Mouse (Mus musculus) midbrain, embryonic 15.5 days (tissue): Measurements from ENCODE around the gene Piwil4. TPM values are rescaled to one million over a fixed set of nuclear protein-coding genes. Genes with fewer than 3 reads are reported as not detected.
"Not testable (repeated sequence)": the region's sequence is repeated elsewhere in the genome, so short reads cannot be mapped to it uniquely, and the experiment has no call there.

ENCODE experiments used
- ATAC-seq: fragments of 200-750 bp; cut with Nextera tagmentation; replicated peaks from 2 replicates; pipeline ENCODE4 v1.8.0; 2017; ENCODE audit warnings: moderate TSS enrichment
- H3K27ac ChIP-seq: fragments of 300-500 bp; sonication (generic); 2 replicates; pipeline ENCODE4 v1.5.1; 2015; ENCODE audit warnings: mild to moderate bottlenecking, inconsistent platforms
- H3K27me3 ChIP-seq: fragments of 300-500 bp; sonication (generic); replicated peaks from 2 replicates; pipeline ENCODE4 v1.6.1; 2015; ENCODE audit warnings: inconsistent platforms
- H3K36me3 ChIP-seq: fragments of 300-500 bp; sonication (generic); replicated peaks from 2 replicates; pipeline ENCODE4 v1.6.1; 2015; ENCODE audit warnings: inconsistent platforms
- H3K4me1 ChIP-seq: fragments of 300-500 bp; sonication (generic); 2 replicates; pipeline ENCODE4 v1.6.1; 2015; ENCODE audit warnings: inconsistent platforms
- H3K4me2 ChIP-seq: fragments of 300-500 bp; sonication (generic); 2 replicates; pipeline ENCODE4 v1.6.1; 2015; ENCODE audit warnings: inconsistent platforms, mild to moderate bottlenecking, moderate library complexity
- H3K4me3 ChIP-seq: fragments of 300-500 bp; sonication (generic); 2 replicates; pipeline ENCODE4 v1.5.1; 2015; ENCODE audit warnings: mild to moderate bottlenecking, inconsistent platforms
- H3K9ac ChIP-seq: fragments of 300-500 bp; sonication (generic); 2 replicates; pipeline ENCODE4 v1.6.1; 2015; ENCODE audit warnings: mild to moderate bottlenecking, inconsistent platforms
- H3K9me3 ChIP-seq: fragments of 300-500 bp; sonication (generic); 2 replicates; pipeline ENCODE4 v1.6.1; 2016; ENCODE audit warnings: inconsistent platforms
- WGBS: fragments of 180-500 bp; shearing (Covaris S2); methylation state at CpG from one replicate; pipeline ENCODE4 v1.1.7; 2015; ENCODE audit warnings: mixed read lengths; 5-methylcytosine and 5-hydroxymethylcytosine counted together
- polyA plus RNA-seq: library from polyadenylated mRNA; unstranded; fragments of >200 nt; fragmentation: Nextera tagmentation; extraction: Ambion mirVana; gene quantifications from 2 replicates; pipeline ENCODE4 v1.2.1, GENCODE M21; 2015

Piwil4 gene
- polyA plus RNA-seq, 1 experiment from 2014 or later: 0.66 TPM

GRCm38 (mm10) chr9:14682741-14683140 is 57.8 kb downstream of the Piwil4 start:
- Histone ChIP-seq H3K27me3 (no peaks in the 10 kb centered on the region), H3K36me3 (no peaks in the 10 kb centered on the region), H3K9me3 (no peaks in the 10 kb centered on the region), H3K4me2 (no peak overlapping the region), H3K9ac (no peak overlapping the region), H3K4me1 (no peaks in the 10 kb centered on the region), H3K27ac (no peak overlapping the region), H3K4me3 (no peak overlapping the region)
- ATAC-seq: peak; percentile 48; the same call in 1 of the 2 replicates

DNA sequence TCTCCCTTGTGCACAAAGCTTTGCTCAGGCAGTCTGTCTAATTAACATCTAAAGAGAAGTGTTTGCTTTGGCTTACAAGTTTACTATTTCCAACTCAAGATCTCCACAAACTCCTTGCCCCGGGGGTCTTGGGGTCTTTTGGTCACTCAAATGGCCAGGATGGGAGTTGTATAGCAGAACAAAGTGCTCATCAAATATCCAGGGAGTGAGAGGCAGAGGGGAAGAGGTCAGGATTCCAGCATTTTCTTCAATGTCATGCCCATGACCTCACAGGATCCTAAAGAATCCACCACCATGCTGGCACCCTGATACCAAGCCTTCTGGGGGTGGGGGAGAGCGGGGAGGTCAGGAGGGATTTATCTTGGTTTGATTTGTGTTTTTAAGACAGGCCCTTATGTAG is 59.9 kb downstream of the Piwil4 start:
- Histone ChIP-seq H3K9me3 (no peaks in the 10 kb centered on the region), H3K36me3 (no peaks in the 10 kb centered on the region), H3K27ac (no peak overlapping the region), H3K4me2 (no peak overlapping the region), H3K4me1 (no peaks in the 10 kb centered on the region), H3K27me3 (no peaks in the 10 kb centered on the region), H3K9ac (no peak overlapping the region), H3K4me3 (no peak overlapping the region)
- 58% methylated on average over 2 of the region's 2 CpGs for WGBS
- no peak for ATAC-seq

- no peak for ATAC-seq
- no peak overlapping the region for H3K27ac ChIP-seq
- H3K4me2 ChIP-seq: no peak overlapping the region
- no peaks in the 10 kb centered on the region for H3K27me3 ChIP-seq
- H3K9me3 ChIP-seq: no peaks in the 10 kb centered on the region
- H3K9ac ChIP-seq: no peak overlapping the region
- H3K36me3 ChIP-seq: no peaks in the 10 kb centered on the region
- H3K4me1 ChIP-seq: no peaks in the 10 kb centered on the region
- WGBS: 62% methylated on average over 9 of the region's 9 CpGs
- no peak overlapping the region for H3K4me3 ChIP-seq
These were observed 64.5 kb downstream of the Piwil4 start for GRCm38 (mm10) chr9:14675707-14676691.

DNA sequence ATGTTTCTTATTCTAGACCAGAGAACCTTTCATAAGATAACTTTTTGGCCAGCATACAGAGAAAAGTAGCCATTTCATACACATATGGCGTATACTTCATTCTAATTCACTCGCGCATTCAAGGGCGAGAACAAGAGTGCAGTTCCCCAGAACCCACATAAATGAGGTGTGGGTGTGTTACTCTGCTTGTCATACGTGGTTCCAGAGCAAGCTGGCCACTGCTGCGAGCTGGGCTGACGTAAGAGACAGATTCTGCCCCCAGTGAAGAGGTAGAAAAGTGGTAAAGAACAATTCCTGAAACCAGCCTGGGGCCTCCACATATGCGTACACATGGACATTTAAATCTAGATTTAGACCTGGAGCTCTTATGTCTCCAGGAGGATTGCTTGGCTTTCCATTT is 66.0 kb downstream of the Piwil4 start:
- H3K27ac ChIP-seq: no peak overlapping the region
- H3K27me3 ChIP-seq: no peaks in the 10 kb centered on the region
- ATAC-seq: no peak
- H3K4me2 ChIP-seq: no peak overlapping the region
- WGBS: 89% methylated on average over 8 of the region's 8 CpGs
- no peaks in the 10 kb centered on the region for H3K9me3 ChIP-seq
- H3K4me1 ChIP-seq: no peaks in the 10 kb centered on the region
- H3K9ac ChIP-seq: no peak overlapping the region
- H3K4me3 ChIP-seq: no peak overlapping the region
- no peaks in the 10 kb centered on the region for H3K36me3 ChIP-seq

DNA sequence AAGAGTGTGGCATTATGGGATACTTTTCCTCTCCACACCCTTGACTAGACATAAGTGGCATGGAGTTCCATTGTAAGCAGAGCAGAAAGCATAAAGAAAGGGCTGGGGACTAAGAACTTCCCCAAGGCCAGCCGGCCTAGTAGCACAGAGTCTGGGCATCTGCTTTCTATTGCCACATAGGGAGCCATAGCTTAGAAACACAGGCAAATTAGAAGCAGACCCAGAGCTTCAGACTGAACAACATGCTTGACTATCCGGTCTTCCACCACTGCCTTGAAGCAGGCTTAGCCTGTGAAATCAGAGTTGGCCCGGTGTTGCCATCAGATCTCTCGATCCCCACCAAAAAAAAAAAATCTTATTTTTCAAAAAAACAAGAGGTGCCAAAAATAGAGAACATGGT is 67.4 kb downstream of the Piwil4 start:
- ATAC-seq: no peak
- H3K4me1 ChIP-seq: no peaks in the 10 kb centered on the region
- H3K36me3 ChIP-seq: no peaks in the 10 kb centered on the region
- no peaks in the 10 kb centered on the region for H3K27me3 ChIP-seq
- H3K9me3 ChIP-seq: no peaks in the 10 kb centered on the region
- 90% methylated on average over 4 of the region's 4 CpGs for WGBS
- no peak overlapping the region for H3K9ac ChIP-seq
- no peak overlapping the region for H3K4me2 ChIP-seq
- no peak overlapping the region for H3K4me3 ChIP-seq
- H3K27ac ChIP-seq: no peak overlapping the region

- H3K4me1 ChIP-seq, H3K9ac ChIP-seq, H3K4me2 ChIP-seq, H3K27me3 ChIP-seq, H3K9me3 ChIP-seq, H3K36me3 ChIP-seq, H3K27ac ChIP-seq, ATAC-seq, H3K4me3 ChIP-seq: not testable (repeated sequence)
- 36% methylated on average over 5 of the region's 5 CpGs for WGBS
These were observed 68.6 kb downstream of the Piwil4 start for GRCm38 (mm10) chr9:14671965-14672364.

- Histone ChIP-seq H3K27ac (no peak overlapping the region), H3K4me2 (no peak overlapping the region), H3K4me1 (no peaks in the 10 kb centered on the region), H3K4me3 (no peak overlapping the region), H3K9me3 (no peaks in the 10 kb centered on the region), H3K36me3 (no peaks in the 10 kb centered on the region), H3K9ac (no peak overlapping the region), H3K27me3 (no peaks in the 10 kb centered on the region)
- ATAC-seq: no peak
- 91% methylated on average over 3 of the region's 3 CpGs for WGBS
These were observed 72.2 kb downstream of the Piwil4 start for GRCm38 (mm10) chr9:14668382-14668781.

DNA sequence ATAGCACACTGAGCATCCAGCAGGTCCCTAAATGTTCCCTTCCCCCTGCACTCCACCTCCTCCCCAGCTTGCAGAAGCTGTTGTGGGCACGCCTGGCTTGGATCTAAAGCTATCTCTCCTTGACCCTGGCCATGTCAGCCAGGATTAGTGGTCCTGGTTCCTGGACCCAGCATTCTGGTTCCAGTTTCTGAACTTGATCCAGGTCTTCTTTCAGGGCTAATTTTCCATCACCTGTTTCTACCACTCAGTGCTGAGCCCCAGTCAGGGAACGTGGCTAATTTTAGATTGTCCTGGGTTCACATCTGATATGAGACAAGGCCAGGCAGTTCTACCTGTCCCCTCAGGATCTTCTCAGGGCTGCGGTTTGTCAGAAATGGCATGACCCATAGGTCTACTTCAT is 74.5 kb downstream of the Piwil4 start:
- WGBS: 91% methylated on average over 3 of the region's 3 CpGs
- Histone ChIP-seq H3K27me3 (no peaks in the 10 kb centered on the region), H3K36me3 (no peaks in the 10 kb centered on the region)

DNA sequence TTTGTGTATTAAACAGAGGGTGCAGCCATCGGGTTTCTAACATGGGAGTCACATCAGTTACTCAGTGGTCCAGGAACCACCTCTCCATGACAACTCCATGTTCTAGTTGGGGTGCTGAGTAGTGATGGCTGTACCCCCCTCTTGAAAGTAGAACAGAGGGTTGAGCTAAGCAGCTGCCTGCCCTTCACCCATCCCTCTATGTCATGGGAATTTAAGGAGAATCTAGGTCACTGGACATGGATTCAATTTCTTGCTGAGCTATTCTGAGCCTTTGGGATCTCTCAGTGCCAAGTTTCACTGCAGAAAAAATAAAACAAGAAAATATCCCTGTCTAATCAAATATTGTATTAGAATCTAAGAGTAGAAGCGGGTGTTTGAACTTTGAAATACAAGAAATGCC is 76.9 kb downstream of the Piwil4 start:
- Histone ChIP-seq H3K4me1 (no peaks in the 10 kb centered on the region), H3K36me3 (no peaks in the 10 kb centered on the region), H3K27ac (no peak overlapping the region), H3K9ac (no peak overlapping the region), H3K4me3 (no peak overlapping the region), H3K4me2 (no peak overlapping the region), H3K27me3 (no peaks in the 10 kb centered on the region), H3K9me3 (no peaks in the 10 kb centered on the region)
- ATAC-seq: no peak
- 91% methylated on average over 2 of the region's 2 CpGs for WGBS

More for the DNA sequence above, 74.5 kb downstream of the Piwil4 start:
- H3K4me2 ChIP-seq: no peak overlapping the region
- H3K9me3 ChIP-seq: no peaks in the 10 kb centered on the region
- H3K27ac ChIP-seq: no peak overlapping the region
- no peak overlapping the region for H3K9ac ChIP-seq
- no peak for ATAC-seq
- no peak overlapping the region for H3K4me3 ChIP-seq
- H3K4me1 ChIP-seq: no peaks in the 10 kb centered on the region

DNA sequence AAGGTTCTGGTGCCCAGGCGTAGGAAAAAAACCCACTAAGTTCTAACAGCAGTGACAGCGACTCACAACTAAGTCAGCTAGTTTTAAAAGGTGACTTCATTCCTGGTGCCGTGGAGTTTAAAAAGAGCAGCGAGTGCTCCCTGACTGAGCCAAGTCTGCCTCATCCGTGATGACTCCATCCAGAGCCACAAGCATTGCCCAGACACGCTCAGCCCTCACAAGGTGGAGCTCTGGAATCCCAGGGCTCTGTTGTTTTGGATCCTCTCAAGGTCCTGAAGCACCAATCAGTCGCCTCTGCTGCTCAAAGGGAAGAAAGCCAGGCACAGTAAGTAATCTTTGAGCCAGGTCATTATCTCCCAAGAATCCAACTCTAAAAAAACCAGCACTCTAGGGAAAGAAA is 77.7 kb downstream of the Piwil4 start:
- H3K9ac ChIP-seq: no peak overlapping the region
- no peaks in the 10 kb centered on the region for H3K36me3 ChIP-seq
- ATAC-seq: no peak
- 76% methylated on average over 7 of the region's 7 CpGs for WGBS
- H3K4me1 ChIP-seq: no peaks in the 10 kb centered on the region
- H3K9me3 ChIP-seq: no peaks in the 10 kb centered on the region
- no peak overlapping the region for H3K27ac ChIP-seq
- H3K27me3 ChIP-seq: no peaks in the 10 kb centered on the region
- no peak overlapping the region for H3K4me2 ChIP-seq
- no peak overlapping the region for H3K4me3 ChIP-seq

DNA sequence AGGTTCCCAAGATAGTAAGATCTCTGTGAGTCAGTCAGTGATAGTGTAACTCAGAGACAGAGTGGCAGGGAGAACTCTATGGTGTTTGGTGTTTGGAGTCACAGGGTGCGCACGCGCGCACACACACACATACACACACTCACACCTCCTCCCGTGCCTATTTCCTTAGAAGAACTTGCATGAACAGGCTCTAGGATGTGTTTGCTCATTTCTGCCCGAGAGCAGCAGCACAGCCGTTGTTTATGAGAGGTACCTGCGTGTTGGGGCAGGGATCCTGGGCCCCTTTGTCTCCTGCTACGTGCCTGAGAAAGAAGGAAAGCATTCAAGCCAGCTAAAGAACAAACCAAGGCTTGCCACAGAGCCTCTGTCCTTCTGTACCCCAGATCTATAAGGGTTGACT is 78.4 kb downstream of the Piwil4 start:
- Histone ChIP-seq H3K27ac (no peak overlapping the region), H3K27me3 (no peaks in the 10 kb centered on the region), H3K4me2 (no peak overlapping the region), H3K9me3 (no peaks in the 10 kb centered on the region), H3K36me3 (no peaks in the 10 kb centered on the region), H3K9ac (no peak overlapping the region), H3K4me1 (no peaks in the 10 kb centered on the region), H3K4me3 (no peak overlapping the region)
- no peak for ATAC-seq
- WGBS: 88% methylated on average over 9 of the region's 9 CpGs

DNA sequence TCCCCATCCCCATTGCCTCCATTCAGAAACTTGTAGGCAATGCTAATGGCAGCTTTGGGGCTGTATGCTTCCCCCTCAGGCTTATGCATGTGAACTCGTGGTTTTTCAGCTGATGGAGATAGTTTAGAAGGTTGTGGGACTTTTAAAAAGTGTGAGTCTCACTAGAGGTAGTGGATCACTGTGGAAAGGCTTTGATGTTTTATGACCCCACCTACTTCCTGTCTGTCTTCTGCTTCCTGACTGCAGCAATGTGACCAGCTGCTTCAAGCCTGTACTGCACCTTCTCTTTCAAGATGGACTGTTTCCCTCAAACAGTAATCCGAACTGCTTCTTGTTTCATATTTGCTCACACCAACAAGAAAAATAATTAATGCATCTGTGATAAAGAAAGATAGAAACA is 82.6 kb downstream of the Piwil4 start:
- Histone ChIP-seq H3K27me3 (no peaks in the 10 kb centered on the region), H3K4me2 (no peak overlapping the region), H3K9ac (no peak overlapping the region), H3K27ac (no peak overlapping the region), H3K4me1 (no peaks in the 10 kb centered on the region), H3K36me3 (no peaks in the 10 kb centered on the region), H3K4me3 (no peak overlapping the region), H3K9me3 (no peaks in the 10 kb centered on the region)
- WGBS: 51% methylated on average over 2 of the region's 2 CpGs
- ATAC-seq: no peak

- WGBS: 83% methylated on average over 2 of the region's 2 CpGs
- Histone ChIP-seq H3K4me2 (no peak overlapping the region), H3K9me3 (no peaks in the 10 kb centered on the region), H3K9ac (no peak overlapping the region), H3K4me3 (no peak overlapping the region), H3K27ac (no peak overlapping the region), H3K4me1 (no peaks in the 10 kb centered on the region), H3K27me3 (no peaks in the 10 kb centered on the region), H3K36me3 (no peaks in the 10 kb centered on the region)
- ATAC-seq: no peak
These were observed 86.5 kb downstream of the Piwil4 start for GRCm38 (mm10) chr9:14654010-14654409.
